Mouse (Mus musculus) liver, embryonic 16.5 days (tissue): ENCODE measurements around the gene Coa5. TPM values are rescaled to one million over a fixed set of nuclear protein-coding genes. Genes with fewer than 3 reads are reported as not detected.

Experiments
- polyA plus RNA-seq: library from polyadenylated mRNA; unstranded; fragments of >200 nt; fragmentation: Nextera tagmentation; extraction: Ambion mirVana; gene quantifications from 2 replicates; pipeline ENCODE4 v1.2.1, GENCODE M21; 2015

Gene Coa5
- polyA plus RNA-seq, 1 experiment from 2014 or later, result 24.3 TPM

Other genes with a start within 250 kb of the Coa5 start
- gene Cnga3, start 215.7 kb downstream of the Coa5 start, polyA plus RNA-seq, result not detected in 2 replicates
- gene Inpp4a, start 130.2 kb downstream of the Coa5 start, polyA plus RNA-seq, result 4.9 and 5.5 TPM in 2 replicates
- 63.1 and 64.0 TPM in 2 replicates for gene Unc50, start within 50 bp of the Coa5 start, polyA plus RNA-seq
- gene Mgat4a, start 110.9 kb upstream of the Coa5 start, polyA plus RNA-seq, result 0.86 and 1.1 TPM in 2 replicates